Mouse (Mus musculus): ENCODE data around the gene Elf4.

Gene Elf4

DNA sequence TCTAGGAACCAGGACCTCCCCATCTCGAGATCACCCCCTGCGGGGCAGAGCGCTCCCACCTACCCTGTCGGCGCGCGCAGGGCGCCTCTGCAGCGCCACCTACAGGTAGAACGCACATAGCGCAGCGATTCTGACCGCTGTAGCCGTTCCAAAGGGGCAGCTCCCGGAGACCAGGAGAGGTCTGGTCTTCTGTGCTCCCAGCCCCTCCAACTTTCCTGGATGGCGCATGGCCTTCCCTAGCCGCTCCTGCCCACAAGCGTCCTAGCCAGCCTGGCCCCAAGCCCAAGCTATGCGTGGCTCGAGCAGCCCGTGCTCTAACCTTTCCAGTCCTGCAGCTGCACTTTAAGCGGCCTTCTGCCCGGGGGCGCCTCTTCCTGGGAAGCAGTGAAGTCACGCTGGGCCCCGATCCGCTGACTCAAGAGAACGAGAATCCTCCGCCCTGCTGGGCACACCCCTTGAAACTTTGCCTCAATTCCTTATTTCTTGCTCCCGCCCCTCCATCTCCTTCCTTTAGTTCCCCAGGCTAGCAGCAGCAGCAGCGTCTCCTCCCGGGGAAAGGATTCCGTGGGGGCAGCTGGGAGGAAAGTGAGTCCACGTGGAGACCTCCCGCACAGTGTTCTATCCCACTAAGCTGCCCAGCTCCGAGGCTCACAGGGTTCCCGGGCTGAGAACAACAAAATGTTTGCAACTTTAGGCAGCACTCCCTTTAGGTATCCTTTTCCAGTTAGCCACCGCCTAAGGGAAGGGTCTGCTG, at the start of gene Elf4:
TSS of gene Elf4 (minus strand) at position 379 of the 754 bp plus-strand sequence.
- DNase-seq (ENCODE audit: extremely low spot score, low read depth, low spot score) = peak; percentile 41

- no peak for DNase-seq (ENCODE audit: extremely low spot score, low read depth, low spot score)
These were observed 30.8 kb upstream of the Elf4 start for GRCm38 (mm10) chrX:48493763-48494162.

DNA sequence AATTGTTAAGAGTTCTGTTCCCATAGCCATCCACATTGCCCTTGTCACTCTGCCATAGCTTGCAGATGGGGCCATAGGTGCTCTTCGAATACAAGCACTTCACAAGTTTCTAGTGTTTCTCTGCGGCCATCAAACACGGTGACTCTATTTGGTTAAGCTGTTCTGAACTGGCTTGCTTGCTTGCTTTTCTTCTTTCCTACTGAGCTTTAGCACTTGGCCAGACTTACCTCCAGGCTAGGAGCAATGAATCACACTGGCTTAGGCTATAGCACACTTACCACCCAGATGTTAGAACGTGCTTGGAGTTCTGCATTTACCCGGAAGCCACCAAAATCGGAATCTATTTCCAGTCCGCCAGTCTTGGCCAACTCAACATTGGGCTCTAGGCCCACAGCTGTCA, 18.8 kb upstream of the Elf4 start:
- no peak for DNase-seq (ENCODE audit: extremely low spot score, low read depth, low spot score)

- DNase-seq (ENCODE audit: extremely low spot score, low read depth, low spot score) = no peak
These were observed 18.2 kb upstream of the Elf4 start for GRCm38 (mm10) chrX:48481095-48481494.

GRCm38 (mm10) chrX:48467355-48467946, 4.5 kb upstream of the Elf4 start:
- no peak for DNase-seq (ENCODE audit: extremely low spot score, low read depth, low spot score)

DNA sequence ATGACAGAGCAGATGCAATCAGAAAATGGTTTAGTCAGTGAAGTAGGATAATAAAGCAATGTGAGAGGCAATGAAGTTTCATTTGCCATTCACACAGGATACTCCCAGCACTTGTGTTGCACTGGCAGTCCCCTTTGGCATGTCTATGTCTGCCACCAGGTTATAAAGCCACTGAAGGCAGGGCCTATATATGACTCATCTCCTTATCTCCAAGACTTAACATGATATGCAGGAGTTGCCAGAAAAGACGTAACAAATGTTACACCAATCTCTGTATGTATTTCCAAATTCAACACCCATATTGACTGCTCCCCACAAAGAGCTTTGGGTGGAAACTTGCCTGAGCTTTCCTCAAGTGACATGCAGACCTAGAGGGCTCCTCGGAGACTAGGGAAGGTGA, 3.2 kb upstream of the Elf4 start:
- no peak for DNase-seq (ENCODE audit: extremely low spot score, low read depth, low spot score)

GRCm38 (mm10) chrX:48464436-48464835, 1.5 kb upstream of the Elf4 start:
- DNase-seq (ENCODE audit: extremely low spot score, low read depth, low spot score) = no peak

- DNase-seq (ENCODE audit: extremely low spot score, low read depth, low spot score) = no peak
These were observed 704 bp upstream of the Elf4 start for GRCm38 (mm10) chrX:48463636-48464035.

GRCm38 (mm10) chrX:48462297-48462696, 635 bp downstream of the Elf4 start:
- no peak for DNase-seq (ENCODE audit: extremely low spot score, low read depth, low spot score)

DNA sequence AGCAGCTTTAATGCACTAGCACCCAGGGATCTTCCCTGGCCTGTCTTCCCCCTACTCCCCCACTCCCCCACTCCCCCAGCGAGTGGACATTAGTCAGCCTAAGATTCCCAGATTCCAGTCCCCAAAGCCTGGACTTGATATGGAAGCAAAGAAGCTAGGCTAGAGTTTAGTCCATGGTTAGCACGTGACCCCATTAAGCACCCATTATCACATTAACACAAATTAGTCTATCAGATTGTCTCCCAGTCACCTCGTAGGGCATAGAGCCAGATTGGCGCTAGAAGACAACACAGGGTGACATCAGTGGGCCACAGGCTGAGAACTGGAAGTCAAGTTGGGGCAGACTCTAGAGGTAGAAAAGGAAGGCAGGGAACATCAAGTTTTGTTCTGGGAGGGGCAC, 1.9 kb downstream of the Elf4 start:
- DNase-seq (ENCODE audit: extremely low spot score, low read depth, low spot score) = no peak

DNA sequence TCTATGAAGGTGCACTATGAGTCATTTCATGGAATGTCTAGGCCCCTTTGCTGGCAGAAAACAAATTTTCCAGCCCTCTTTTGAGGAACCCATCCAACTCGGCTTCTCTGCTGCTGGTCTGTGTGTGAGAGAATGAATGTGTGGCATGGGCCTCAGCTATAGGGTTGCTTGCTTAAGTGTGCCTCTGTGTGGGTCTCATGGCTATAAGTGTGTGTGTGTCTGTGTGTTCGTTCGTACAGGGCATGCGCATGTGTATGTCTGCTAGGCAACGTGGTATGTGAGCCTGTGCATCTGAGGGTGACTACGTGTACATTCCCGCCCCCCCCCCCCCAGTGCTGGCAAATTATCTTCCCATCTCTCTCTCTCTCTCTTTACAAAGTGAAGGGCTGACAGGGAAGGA, 2.4 kb downstream of the Elf4 start:
- DNase-seq (ENCODE audit: extremely low spot score, low read depth, low spot score) = no peak

GRCm38 (mm10) chrX:48456956-48457355, 6.0 kb downstream of the Elf4 start:
- no peak for DNase-seq (ENCODE audit: extremely low spot score, low read depth, low spot score)

- DNase-seq (ENCODE audit: extremely low spot score, low read depth, low spot score) = no peak
These were observed 7.9 kb downstream of the Elf4 start for GRCm38 (mm10) chrX:48455018-48455417.

GRCm38 (mm10) chrX:48454495-48454878, 8.4 kb downstream of the Elf4 start:
- DNase-seq (ENCODE audit: extremely low spot score, low read depth, low spot score) = no peak

DNA sequence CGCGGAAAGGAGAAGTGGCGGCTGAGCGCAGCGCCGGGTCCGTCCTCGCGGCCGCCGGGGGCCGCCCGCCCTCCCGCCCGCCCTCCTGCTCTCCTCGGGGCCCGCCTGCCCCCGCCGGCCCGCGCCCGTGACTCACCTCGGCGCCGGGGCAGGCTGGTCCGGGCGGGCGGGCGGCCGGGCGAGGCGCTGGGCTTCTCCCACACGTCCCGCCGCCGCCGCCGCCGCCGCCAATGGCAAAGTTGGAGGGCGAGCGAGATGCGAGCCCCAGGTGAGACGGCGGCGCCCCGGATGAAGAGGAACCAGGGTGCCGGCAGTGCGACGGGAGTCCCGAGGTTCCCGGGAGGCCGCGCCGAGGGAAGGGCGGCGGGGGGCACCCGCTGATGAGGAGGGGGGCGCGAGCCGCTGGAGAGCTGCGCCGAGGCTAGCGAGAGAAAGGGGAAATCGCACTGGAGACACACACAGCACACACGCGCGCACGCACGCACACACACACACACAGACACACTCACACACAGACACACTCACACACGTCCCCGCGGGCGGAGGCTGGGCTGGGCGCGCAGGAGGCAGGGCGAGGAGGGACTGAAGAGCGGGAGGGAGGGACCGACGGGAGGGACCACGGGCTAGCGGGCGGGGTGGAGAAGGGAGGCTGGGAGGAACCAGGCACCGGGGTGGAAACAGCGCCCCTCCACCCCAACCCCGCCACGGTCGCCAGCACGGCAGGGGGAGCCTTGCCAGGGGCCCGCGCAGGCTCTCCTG, 9.0 kb downstream of the Elf4 start:
- DNase-seq (ENCODE audit: extremely low spot score, low read depth, low spot score) = no peak

GRCm38 (mm10) chrX:48452931-48453673, 9.8 kb downstream of the Elf4 start:
- no peak for DNase-seq (ENCODE audit: extremely low spot score, low read depth, low spot score)

GRCm38 (mm10) chrX:48452231-48452890, 10.6 kb downstream of the Elf4 start:
- DNase-seq (ENCODE audit: extremely low spot score, low read depth, low spot score) = no peak

DNA sequence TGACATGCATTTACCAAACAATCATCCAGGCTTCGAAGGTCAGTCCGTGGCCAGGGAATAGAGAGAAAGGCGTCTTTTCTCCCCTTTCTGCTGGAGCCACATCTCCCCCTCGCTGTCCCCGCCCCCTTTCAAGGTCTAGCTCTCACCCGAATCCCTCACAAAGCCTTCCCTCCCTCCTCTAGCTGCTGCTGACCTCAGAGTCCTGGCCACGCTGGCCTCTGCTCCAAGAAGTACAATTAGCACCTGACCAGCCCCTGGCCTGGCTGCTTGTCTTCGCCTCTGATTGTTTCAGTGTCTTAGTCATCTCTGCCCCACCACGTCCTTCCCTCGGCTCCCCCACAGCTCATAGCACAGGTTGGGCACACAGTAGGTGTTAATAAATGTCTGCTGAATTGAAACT, 13.3 kb downstream of the Elf4 start:
- DNase-seq (ENCODE audit: extremely low spot score, low read depth, low spot score) = no peak

- DNase-seq (ENCODE audit: extremely low spot score, low read depth, low spot score) = no peak
These were observed 18.3 kb downstream of the Elf4 start for GRCm38 (mm10) chrX:48444677-48445076.

DNA sequence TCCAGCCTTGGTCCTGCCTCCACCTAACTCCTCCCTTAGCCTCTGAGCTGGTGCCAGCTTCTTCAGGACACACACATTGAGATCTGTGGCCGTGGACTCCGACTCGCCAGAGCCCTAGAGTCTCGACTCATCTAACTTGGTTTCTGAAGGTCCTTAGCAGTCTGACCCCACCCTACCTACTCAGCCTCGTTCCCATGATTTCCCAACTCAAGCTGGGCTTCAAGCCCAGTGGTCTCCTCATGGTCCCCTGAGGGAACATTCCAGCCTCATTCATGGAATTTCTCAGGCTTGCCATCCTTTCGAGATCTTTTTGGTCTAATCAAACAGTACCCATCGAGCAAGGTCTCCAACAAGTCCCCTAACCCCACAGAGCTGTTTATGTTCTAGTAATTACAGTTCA, 21.0 kb downstream of the Elf4 start:
- no peak for DNase-seq (ENCODE audit: extremely low spot score, low read depth, low spot score)

DNA sequence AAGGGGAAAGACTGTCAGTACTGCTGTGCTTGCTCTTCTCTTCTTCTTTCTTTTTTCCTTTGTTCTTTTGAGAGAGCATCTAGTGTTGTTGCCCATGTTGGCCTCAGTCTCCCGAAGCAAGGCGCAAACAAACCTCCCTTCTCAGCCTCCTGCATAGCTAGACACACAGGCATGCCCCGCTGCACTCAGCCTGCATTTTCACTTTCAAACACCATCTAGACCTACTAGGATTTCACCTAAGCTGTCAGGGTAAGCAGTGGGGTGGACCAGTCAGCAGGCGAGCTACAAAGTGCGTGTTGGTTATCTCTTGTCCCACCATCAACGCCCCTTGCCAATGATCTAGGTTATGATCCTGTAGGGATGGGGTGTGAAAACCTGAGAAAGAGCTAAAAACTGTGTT, 21.4 kb downstream of the Elf4 start:
- no peak for DNase-seq (ENCODE audit: extremely low spot score, low read depth, low spot score)

All from hindlimb bud, embryonic 11.5 days (tissue).